Comparison of ENCODE assay signal across 35 mouse cellular contexts in genomic region chr11:75691047-75691446, GRCm38 (mm10).
"Had no signal": no experiment of that assay in that cellular context is flagged by ENCODE, and none has a peak within 500 bp of the region (broad histone marks: within the 10 kb centered on the region; RNA-seq: fewer than 3 reads in every experiment).

No protein-coding gene starts in this region.

- H3K4me1 ChIP-seq: hindbrain, embryonic 10.5 days had no signal

- ATAC-seq: hindbrain, embryonic 16.5 days; hindbrain, postnatal 0 days; inflammation-experienced regulatory T-cells, adult 6 months; intestine, embryonic 15.5 days; intestine, embryonic 16.5 days; intestine, postnatal 0 days had no signal

- H3K9ac ChIP-seq: heart, embryonic 13.5 days; heart, embryonic 15.5 days; hindbrain, embryonic 12.5 days; hindbrain, embryonic 13.5 days; hindbrain, embryonic 14.5 days; hindbrain, embryonic 15.5 days; intestine, embryonic 15.5 days; kidney, embryonic 15.5 days had no signal

- H3K9me3 ChIP-seq: heart, embryonic 10.5 days; heart, embryonic 13.5 days; heart, embryonic 15.5 days; hindbrain, embryonic 10.5 days; hindbrain, embryonic 12.5 days; hindbrain, embryonic 13.5 days; hindbrain, embryonic 15.5 days; intestine, embryonic 15.5 days; kidney, embryonic 15.5 days had no signal

- H3K4me2 ChIP-seq: heart, embryonic 11.5 days; heart, embryonic 13.5 days; heart, embryonic 15.5 days; hindbrain, embryonic 12.5 days; hindbrain, embryonic 13.5 days; hindbrain, embryonic 14.5 days; hindbrain, embryonic 15.5 days; intestine, embryonic 15.5 days; kidney, embryonic 15.5 days had no signal

- H3K27ac ChIP-seq: heart, embryonic 10.5 days; heart, embryonic 13.5 days; heart, embryonic 15.5 days; hindbrain, embryonic 10.5 days; hindbrain, embryonic 12.5 days; hindbrain, embryonic 13.5 days; hindbrain, embryonic 14.5 days; hindbrain, embryonic 15.5 days; hindbrain, postnatal 0 days; intestine, embryonic 15.5 days; kidney, embryonic 15.5 days; kidney, postnatal 0 days; layer of hippocampus, adult 2 months; left cerebral cortex, adult 2 months had no signal

- H3K27me3 ChIP-seq: heart, embryonic 13.5 days; heart, embryonic 15.5 days; hindbrain, embryonic 12.5 days; hindbrain, embryonic 13.5 days; hindbrain, embryonic 15.5 days; intestine, embryonic 15.5 days; kidney, embryonic 15.5 days had no signal

- DNase-seq: heart, postnatal 10 days; heart, postnatal 14 days; heart, postnatal 36 days; heart, postnatal 4 days; kidney, adult 11 months; kidney, adult 18-20 months; kidney, adult 2 months; kidney, adult 8-10 months; kidney, adult 9 months; kidney, postnatal 10 days; kidney, postnatal 14 days; kidney, postnatal 25 days; kidney, postnatal 36 days; kidney, postnatal 4 days; layer of hippocampus, adult 9-11 months; layer of hippocampus, postnatal 36 days had no signal

- H3K4me3 ChIP-seq: heart, embryonic 10.5 days; heart, embryonic 13.5 days; heart, embryonic 15.5 days; hindbrain, embryonic 10.5 days; hindbrain, embryonic 12.5 days; hindbrain, embryonic 13.5 days; hindbrain, embryonic 15.5 days; intestine, embryonic 15.5 days; kidney, embryonic 15.5 days; layer of hippocampus, adult 2 months; left cerebral cortex, adult 2 months had no signal
